Mouse (Mus musculus) ovary, postnatal 36 days (tissue): ENCODE measurements at regions not wholly inside any gene's neighbourhood (a gene's known extent, or its start where the extent isn't known, plus 50 kb on each side); places are given as distances from the start of the nearest gene placed in this dataset.
"Not testable (repeated sequence)": the region's sequence is repeated elsewhere in the genome, so short reads cannot be mapped to it uniquely, and the experiment has no call there.

Experiments used
- DNase-seq: peaks from one replicate; pipeline ENCODE4 v3.0.0; 2022; ENCODE audit warnings: low spot score, mixed read lengths

GRCm38 (mm10) chr10:20891426-20891825 is 60.9 kb upstream of the Ahi1 start:
- no peak for DNase-seq

DNA sequence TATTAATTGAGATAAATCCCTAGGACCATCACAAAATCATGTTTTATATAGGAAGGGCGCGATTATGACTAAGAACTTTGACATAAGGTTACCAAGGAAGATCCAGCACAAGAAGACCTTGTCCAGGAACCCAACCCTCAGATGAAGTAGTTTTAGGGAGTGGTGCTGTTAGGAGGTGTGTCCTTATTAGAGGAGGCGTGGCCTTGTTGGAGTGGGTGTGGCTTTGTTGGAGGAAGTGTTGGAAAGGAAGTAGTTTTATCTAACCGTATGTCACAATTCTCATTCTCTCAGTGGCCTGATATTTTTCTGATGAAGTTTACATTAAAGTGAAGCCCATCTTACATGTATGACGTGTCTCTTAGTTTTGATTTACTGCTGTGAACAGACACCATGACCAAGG is 68.7 kb upstream of the Ahi1 start:
- DNase-seq: no peak

GRCm38 (mm10) chr10:20882599-20882998 is 69.7 kb upstream of the Ahi1 start:
- DNase-seq: no peak

DNA sequence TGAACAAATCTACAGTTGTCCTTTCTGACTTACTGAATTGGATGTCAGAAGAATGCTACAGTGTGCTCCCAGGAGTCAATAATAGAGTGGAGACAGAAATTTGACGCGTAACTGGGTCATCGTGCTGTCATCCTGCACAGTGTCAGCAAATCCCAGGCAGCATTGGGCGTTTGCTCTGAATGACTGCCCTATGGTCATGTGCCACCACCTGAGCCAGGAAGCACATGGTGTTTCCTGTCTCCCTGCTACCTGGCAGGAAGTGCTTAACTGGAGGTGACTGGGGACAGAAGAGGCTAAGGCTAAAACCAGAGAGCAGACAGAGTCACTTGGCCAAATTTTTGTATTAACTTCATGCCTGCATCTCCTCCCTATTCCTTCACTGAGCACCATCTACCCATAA is 72.1 kb upstream of the Ahi1 start:
- no peak for DNase-seq

- DNase-seq: no peak
These were observed 72.9 kb upstream of the Ahi1 start for GRCm38 (mm10) chr10:20879482-20879881.

GRCm38 (mm10) chr10:20867076-20867475 is 85.3 kb upstream of the Ahi1 start:
- DNase-seq: no peak

DNA sequence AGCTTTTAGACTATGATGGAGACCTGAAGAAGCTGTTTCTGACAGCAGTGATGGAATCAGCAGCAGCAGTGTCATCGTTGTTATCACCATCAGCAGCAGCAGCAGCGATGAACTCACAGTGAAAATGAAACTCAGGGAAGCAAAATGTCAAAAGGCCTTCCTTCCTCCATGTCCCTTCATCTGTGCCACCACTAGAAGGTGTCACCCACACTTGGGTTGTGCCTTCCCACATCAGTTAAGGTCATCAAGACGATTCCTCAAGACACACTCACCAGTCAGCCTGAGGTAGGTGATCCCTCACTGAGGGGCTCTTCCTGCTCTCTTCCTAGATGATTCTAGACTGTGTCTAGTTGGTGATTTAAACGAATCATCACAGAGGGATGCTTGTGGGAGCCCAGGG is 87.3 kb upstream of the Ahi1 start:
- DNase-seq: no peak

DNA sequence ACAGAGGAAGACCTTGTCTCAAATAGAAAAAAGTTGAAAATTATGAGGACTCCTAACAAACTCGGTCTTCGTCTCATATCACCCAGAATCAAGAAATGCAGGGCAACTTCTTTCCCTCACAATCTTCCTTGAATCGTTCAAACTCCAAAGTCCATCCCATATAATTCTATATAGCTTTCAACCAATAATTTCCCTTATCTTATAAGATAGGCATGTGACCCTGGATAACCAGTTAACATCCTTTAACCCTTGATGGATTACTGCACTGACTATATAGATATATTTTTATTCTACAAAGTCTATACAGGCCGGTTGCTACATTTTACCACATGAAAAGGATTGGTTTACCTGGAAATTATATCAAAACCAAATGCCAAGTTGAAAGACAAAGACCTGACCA is 94.9 kb upstream of the Ahi1 start:
- DNase-seq: no peak

DNA sequence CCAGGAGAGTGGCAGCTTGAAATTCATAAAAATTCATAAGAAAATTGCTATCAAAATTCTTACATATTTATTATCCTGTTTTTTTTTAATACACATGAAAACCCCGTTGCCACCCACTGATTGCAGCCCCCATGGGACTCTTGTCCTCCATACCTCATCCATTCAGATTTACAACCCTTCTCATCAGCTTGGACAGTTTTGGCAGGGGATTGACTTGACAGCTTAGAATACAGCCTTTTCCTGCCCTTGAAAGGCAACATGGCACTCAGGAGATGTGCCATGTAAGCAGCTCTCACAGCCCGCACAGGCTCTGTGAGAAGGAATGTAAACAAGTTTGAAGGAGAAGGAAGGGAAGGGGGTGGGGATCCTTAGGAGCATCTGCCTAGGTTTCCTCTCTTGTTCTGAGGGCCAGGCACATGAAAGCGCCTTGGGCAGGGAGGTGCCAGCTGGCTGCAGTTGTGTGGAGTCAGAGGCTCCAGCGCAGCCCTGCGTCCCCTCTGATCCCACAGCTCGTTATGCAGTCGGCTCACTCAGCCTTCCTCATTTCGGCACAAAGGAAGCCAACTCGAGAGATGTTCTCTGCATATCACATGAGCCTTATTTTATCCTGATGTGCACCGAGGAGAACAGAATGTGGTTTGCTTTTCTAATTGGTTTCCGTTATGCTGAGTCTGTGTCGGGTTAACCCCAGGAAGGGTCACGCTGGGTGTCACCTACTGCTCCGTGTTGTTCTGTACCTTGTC is 97.6 kb upstream of the Ahi1 start:
- peak; percentile 26 for DNase-seq

- DNase-seq: no peak
These were observed 105.1 kb upstream of the Ahi1 start for GRCm38 (mm10) chr10:20847287-20847686.

- no peak for DNase-seq
These were observed 109.1 kb upstream of the Ahi1 start for GRCm38 (mm10) chr10:20843277-20843676.

DNA sequence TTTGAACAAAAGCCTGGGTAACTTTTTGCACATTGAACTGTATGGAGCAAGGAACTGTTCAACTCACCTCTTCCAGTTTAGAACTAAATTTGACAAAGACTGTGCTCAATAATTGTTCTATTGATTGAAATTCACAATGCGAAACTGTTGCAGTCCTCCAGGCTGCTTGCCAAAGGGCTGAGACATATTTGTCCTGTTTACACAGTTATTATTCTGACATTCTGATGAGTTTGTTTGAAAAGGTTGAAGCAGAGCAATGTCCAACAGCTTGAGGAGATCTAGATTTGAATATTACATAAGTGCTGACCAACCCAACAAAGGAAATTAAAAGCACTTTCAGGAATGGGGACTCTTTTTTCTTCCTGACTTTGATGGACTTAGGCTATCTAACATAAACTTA is 110.2 kb upstream of the Ahi1 start:
- no peak for DNase-seq

DNA sequence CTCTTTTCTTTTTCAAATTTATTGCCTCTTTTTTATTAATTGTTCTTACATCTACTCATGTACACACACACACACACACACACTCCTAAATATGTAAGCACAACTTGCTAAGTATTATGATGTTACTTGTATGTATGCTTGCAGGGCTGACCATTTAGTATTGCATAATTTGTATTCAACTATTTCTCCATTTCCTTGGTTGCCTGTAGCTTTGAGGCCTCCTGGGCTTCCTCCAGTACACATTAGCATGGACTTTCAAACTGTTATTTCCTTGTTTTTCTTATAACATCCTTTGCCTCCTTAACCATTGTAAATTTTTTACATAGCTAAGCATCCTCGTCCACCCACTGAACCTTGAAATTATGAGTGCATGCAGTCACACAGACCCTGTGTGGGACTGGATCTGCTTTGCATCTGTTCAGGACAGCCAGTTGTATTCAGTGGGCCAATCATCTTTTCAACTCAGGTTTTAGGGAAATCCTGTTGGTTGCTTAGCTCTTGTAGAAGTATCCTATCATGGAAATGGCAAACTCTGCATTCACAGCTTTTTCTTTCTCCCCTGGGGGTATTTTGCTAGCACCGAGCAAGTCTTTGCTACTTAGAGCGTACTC is 110.8 kb upstream of the Ahi1 start:
- no peak for DNase-seq

- DNase-seq: no peak
These were observed 113.5 kb upstream of the Ahi1 start for GRCm38 (mm10) chr10:20838685-20839425.

DNA sequence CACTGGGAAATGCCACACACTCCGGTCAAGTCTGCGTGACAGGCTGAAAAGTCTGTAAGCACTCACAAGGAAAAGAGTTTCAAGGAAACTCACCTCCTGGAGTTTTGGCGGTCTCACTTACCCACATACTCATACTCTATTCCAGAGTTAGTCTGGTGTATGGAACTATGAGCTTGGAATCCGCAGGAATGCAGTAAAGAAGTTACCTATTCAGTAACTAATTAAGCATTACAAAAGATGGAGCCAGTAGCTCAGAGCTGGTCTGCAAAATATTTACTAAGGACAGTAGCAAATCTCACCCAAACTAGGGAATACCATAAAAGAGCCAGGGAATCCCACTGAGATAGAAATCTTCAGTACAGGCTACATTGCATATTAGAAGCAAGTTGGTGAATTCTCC is 111.9 kb upstream of the Pde7b start:
- not testable (repeated sequence) for DNase-seq

DNA sequence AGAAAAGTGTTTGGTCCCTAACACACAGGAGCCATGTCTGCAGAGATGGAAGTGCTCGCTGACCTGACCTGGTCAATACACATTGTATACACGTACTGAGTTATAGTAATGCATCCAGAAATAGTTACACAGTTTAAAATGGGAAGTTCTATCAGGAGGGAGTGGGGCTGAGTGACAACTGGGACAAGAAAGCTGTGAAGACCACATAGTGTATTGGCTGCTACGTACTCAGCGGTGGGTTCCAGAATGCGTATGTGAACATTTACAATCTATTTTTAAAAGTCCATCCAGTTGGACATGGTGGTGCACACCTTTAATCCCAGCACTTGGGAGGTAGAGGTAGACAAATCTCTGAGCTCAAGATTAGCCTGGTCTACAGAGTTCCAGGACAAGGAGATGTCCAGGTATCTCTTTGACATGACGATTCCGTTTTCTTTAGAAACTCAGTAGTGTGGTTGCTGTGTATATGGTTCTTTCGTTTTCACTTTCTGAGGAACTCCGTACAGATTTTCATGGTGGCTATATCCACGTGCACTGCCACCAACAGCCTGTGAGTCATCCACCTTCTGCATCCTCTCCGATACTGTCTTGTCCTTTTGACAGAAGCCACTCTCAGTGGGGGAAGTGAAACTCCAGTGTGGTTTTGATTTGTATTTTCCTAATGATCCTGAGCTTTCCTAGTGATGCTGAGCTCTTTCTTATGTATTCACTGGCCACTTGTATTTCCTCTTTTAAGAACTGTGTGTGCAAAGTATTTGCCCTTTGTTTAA is 110.1 kb upstream of the Pde7b start:
- DNase-seq: no peak

DNA sequence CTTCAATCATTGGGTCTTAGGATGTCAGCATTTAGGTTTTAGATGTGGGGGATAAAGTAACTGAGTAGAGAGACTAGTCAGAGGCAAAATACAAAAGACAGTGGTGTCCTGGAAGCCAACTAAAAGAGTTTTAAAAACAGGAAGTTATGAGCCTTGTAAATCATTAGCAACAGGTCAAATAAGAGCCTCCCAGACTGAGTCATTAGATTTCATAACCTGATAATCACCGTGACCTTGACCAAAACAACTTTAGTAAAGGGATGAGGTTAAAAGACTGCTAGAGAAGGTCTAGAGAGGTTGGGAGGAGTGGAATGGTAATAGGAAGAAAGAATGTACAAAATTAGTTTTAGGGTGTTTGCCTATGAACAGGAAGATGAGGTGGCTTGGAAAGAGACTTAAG is 103.4 kb upstream of the Pde7b start:
- DNase-seq: no peak

DNA sequence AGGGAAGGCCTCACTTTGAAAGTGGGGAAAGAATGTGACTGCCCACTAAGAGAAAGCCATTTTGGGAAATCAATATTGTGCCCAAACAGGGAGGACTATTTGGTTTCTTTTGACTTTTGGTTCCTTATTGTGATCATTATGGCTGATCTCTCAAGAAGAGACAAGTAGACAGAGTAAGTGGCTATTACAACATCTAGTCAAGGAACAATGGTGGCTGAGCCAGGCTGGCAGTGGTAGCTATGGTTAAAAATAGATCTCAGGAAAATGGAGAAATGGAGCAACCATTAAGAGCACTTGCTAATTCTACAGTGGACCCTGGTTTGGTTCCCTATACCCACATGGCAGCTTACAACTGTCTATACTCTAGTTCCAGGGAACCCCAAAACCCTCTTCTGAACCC is 102.6 kb upstream of the Pde7b start:
- DNase-seq: no peak

GRCm38 (mm10) chr10:20818548-20818947 is 93.7 kb upstream of the Pde7b start:
- DNase-seq: no peak

DNA sequence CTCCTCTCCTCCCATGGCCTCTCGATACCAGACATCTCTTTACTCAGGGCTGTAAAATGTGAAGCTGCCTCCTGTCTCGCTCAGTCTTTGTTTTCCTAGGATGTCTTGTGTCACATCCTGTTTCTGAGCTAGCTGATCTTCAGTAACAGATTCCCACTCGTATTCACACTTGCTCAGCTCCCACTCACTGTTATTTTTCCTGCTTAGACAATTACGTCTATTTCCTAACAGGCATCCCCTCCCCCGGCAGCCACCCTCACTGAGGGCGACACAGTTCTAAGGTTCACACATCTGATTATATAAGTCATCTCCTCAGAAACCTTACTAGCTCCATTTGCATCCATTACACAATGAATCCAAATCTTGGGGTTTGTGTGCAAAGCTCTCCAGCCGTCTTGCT is 74.9 kb upstream of the Pde7b start:
- no peak for DNase-seq

DNA sequence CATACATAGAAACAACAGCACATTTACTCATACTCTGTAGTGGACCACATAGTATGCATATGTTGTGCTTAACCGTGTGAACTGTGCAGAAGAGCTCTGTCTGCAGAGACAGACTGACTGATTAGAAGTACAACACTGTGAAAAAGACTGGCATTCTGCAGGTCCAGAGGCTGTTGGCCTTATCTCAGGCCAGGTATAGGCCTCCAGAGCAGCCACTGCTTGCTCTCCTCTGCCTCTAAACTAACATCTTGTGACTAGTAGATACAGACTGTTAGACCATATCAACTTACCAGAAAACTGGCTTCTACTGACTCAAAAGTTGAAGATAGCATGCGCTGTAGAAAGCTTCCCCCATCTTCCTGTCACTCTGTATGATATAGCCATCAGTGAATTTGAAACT is 73.5 kb upstream of the Pde7b start:
- DNase-seq: no peak

GRCm38 (mm10) chr10:20793956-20794355 is 69.1 kb upstream of the Pde7b start:
- no peak for DNase-seq

DNA sequence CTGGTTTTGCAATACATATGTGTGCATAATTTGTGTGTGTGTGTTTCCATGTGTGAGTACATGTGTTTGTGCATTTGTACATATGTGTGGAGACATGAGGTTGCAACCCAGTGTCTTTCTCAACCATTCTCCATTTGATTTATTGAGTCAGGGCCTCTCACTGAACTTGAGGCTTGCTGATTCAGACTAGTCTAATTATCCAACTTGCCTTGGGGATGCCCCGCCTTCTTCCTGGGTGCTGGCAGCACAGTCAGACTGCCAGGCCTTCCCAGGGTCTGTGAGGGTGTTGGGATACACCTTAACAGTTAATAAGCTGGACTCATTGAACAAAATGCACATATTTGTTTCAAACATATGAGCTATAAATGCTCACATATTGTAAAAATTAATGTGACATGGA is 56.1 kb upstream of the Pde7b start:
- DNase-seq: no peak
